Mouse (Mus musculus): ENCODE measurements around the gene 1700017D01Rik.
"Not testable (repeated sequence)": the region's sequence is repeated elsewhere in the genome, so short reads cannot be mapped to it uniquely, and the experiment has no call there.

DNA sequence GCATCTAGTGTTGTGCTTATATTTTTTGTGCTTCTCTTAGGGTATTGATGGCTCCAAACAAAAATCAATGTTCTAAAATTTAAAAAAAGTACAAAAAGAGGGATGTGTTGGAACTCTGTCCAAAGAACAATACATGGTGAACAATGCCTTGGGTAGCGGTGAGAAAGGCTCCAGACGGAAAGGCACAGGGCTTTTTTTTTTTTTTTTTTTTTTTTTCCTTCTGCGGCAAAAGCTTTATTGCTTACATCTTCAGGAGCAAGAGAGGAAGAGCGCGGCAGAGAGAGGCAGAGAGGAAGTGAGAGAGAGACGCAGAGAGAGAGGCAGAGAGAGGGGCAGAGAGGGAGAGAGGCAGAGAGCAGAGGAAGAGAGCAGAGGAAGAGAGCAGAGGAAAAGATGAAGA, 27.2 kb upstream of the 1700017D01Rik start:
- not testable (repeated sequence) for TF ChIP-seq POLR2A (IDR thresholded peaks at IDR 0.05; ENCODE audit: low read depth, low read length); CTCF (IDR thresholded peaks at IDR 0.05; ENCODE audit: borderline replicate concordance, insufficient read depth, low read length)

All from embryonic fibroblast, embryonic 13.5 days (primary cell).